Mouse (Mus musculus): Measurements from ENCODE around the gene Lrg1. TPM values are rescaled to one million over a fixed set of nuclear protein-coding genes. Genes with fewer than 3 reads are reported as not detected.

The Lrg1 gene
- polyA plus RNA-seq, 1 experiment from 2014 or later, result not detected

DNA sequence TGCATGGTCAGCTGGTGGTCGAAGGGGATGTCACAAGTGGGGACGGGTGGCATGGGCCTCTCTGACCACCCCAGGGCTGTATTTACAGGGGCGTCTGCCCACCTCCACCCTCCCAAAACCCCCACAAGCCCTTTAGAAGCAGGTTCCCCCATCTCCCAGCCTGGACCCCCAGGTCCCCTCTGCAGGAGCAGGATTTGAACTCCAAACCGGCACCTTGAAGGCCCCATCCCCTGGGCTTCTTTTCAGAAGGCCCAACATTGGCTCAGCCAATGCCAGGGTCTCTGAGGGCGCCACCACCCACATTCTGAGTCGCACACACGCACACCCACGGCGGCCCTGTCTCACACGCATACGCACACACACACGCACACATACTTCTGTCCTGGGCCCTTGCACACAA is 1.4 kb upstream of the Lrg1 start:
- H3K4me2 ChIP-seq, result no peak overlapping the region
- H3K27me3 ChIP-seq (replicated peaks), result peaks cover 87% of the 10 kb centered on the region
- no peak overlapping the region for H3K4me3 ChIP-seq
- peaks cover 28% of the 10 kb centered on the region for H3K4me1 ChIP-seq
- peaks cover 9% of the 10 kb centered on the region for H3K9me3 ChIP-seq
- no peak for ATAC-seq (ENCODE audit: extremely low read depth, insufficient number of reproducible peaks, low FRiP score, low TSS enrichment)
- H3K9ac ChIP-seq, result no peak overlapping the region
- no peak overlapping the region for H3K27ac ChIP-seq (replicated peaks)
- 88% methylated on average over 12 of the region's 12 CpGs for WGBS
- peaks cover 3% of the 10 kb centered on the region; the same call in 1 of the 2 replicates for H3K36me3 ChIP-seq

DNA sequence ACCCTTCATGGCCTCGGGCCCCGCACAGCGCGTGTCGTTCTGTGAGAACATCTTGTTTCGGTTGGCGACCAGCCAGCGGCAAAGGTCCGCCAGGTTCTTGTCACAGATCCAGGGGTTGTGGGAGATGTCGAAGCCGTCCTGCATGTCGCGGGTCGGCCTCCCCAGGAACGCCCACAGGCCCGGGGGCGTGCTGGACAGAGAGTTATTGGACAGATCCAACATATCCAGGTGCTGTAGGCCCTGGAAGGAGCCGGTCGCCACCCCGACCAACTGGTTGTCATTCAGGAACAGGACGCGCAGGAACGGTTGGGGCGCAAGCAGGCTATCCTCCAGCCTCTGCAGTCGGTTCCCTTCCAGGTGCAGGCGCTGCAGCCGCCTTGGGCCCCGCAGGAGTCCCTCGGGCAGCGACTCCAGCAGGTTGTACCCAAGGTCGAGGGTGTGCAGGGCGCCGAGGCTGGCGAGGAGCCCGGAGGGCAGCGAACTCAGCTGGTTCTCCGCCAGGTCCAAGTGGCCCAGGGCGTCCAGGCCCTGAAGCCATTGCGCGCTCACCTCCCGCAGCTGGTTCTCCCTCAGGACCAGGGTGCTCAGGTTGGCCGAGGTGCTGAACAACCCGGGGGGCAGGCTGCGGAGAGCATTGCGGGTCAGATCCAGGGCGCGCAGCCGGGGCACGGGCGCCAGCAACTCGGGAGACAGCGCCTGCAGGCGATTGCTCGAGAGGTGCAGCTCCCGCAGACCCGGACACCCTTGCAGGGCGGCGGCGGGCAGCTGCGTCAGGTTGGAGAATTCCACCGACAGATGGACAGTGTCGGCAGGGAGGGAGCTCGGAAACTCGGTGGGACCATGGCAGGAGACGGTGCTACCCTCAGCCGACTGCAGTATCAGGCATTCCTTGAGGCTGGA is 1.6 kb downstream of the Lrg1 start:
- Histone ChIP-seq H3K4me1 (peaks cover 33% of the 10 kb centered on the region), H3K36me3 (peaks cover 3% of the 10 kb centered on the region; the same call in 1 of the 2 replicates), H3K4me3 (peak overlapping the region; percentile 42), H3K4me2 (peak overlapping the region; percentile 70), H3K27ac (replicated peaks) (no peak overlapping the region), H3K9me3 (peaks cover 9% of the 10 kb centered on the region), H3K9ac (peak overlapping the region; percentile 34), H3K27me3 (replicated peaks) (peaks cover 95% of the 10 kb centered on the region)
- ATAC-seq (ENCODE audit: extremely low read depth, insufficient number of reproducible peaks, low FRiP score, low TSS enrichment), result no peak
- WGBS, result 4% methylated on average over 66 of the region's 66 CpGs

GRCm38 (mm10) chr17:56119431-56119830 is 2.4 kb downstream of the Lrg1 start:
- 35% methylated on average over 12 of the region's 12 CpGs for WGBS
- H3K4me3 ChIP-seq, result peak overlapping the region; percentile 42
- ATAC-seq (ENCODE audit: extremely low read depth, insufficient number of reproducible peaks, low FRiP score, low TSS enrichment), result no peak
- no peak overlapping the region for H3K27ac ChIP-seq (replicated peaks)
- peaks cover 9% of the 10 kb centered on the region for H3K9me3 ChIP-seq
- peaks cover 92% of the 10 kb centered on the region for H3K27me3 ChIP-seq (replicated peaks)
- H3K4me2 ChIP-seq, result peak overlapping the region; percentile 70
- peak overlapping the region; percentile 34 for H3K9ac ChIP-seq
- peaks cover 3% of the 10 kb centered on the region; the same call in 1 of the 2 replicates for H3K36me3 ChIP-seq
- peaks cover 29% of the 10 kb centered on the region for H3K4me1 ChIP-seq

DNA sequence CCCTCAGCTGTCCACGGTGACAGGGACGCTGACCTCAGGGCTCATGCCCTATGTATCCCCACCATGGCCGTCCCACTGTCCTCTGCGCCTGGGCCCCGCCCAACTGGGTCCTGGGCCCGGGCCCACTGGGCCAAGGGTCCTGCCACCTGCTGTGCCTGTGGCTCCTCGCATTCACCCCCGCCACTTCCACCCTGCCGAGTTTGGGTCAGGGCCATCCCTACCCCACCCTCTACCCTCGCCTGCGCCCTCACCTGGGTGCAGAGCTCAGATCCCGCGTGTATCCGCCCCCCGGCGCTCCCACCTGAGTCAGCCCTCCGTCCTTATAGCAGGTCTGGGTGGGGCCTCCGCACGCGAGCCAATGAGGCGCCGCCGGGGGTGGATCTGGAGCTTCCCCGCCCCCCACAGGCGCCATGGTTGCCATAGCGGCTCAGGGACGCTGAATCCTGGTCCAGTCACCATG is 4.5 kb downstream of the Lrg1 start, which contains the start of gene Plin5:
Gene Plin5, minus strand, starts transcription at position 346 of the 460 bp plus-strand sequence.
- H3K9ac ChIP-seq, result no peak within 1 kb of the TSS
- H3K36me3 ChIP-seq, result peaks cover under 1% of the 10 kb centered on the region; the same call in 1 of the 2 replicates
- ATAC-seq (ENCODE audit: extremely low read depth, insufficient number of reproducible peaks, low FRiP score, low TSS enrichment), result no peak
- H3K27ac ChIP-seq (replicated peaks), result no peak within 1 kb of the TSS
- H3K4me3 ChIP-seq, result peak within 1 kb of the TSS; percentile 37
- 2% methylated on average over 26 of the region's 27 CpGs for WGBS
- H3K4me2 ChIP-seq, result peak within 1 kb of the TSS; percentile 67
- peaks cover 2% of the 10 kb centered on the region for H3K9me3 ChIP-seq
- peaks cover 70% of the 10 kb centered on the region for H3K27me3 ChIP-seq (replicated peaks)
- H3K4me1 ChIP-seq, result peaks cover 22% of the 10 kb centered on the region

- no peak for ATAC-seq (ENCODE audit: extremely low read depth, insufficient number of reproducible peaks, low FRiP score, low TSS enrichment)
- WGBS, result 75% methylated on average over 10 of the region's 10 CpGs
- H3K27me3 ChIP-seq (replicated peaks), result peaks cover 59% of the 10 kb centered on the region
Observed at GRCm38 (mm10) chr17:56116193-56116592, 5.6 kb downstream of the Lrg1 start.

DNA sequence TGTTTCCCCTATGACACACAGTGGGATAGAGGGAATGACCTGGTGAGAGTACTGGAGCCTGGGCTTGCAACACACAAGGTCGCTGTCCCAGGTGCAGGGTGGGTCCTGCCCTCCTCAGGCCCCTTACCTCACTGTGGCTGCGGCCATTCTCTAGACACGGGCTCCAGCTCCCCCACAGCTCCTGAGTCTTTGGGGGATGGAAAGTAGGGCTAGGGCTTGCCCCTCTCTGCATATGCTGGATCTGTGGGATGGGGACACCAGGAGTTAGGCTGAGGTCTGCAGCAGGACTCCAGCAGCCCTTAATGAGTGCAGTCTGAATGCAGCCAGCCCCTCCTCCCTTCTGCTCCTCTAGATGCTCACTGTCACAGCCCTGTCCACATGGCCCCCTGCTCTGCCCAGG is 9.1 kb downstream of the Lrg1 start:
- Histone ChIP-seq H3K27me3 (replicated peaks) (peaks cover 26% of the 10 kb centered on the region), H3K27ac (replicated peaks) (no peak overlapping the region), H3K4me3 (no peak overlapping the region), H3K9ac (no peak overlapping the region), H3K4me2 (no peak overlapping the region), H3K4me1 (peaks cover 16% of the 10 kb centered on the region), H3K9me3 (no peaks in the 10 kb centered on the region), H3K36me3 (0 out of 2 replicates have a peak, but pooled peaks cover 3% of the 10 kb centered on the region)
- ATAC-seq (ENCODE audit: extremely low read depth, insufficient number of reproducible peaks, low FRiP score, low TSS enrichment), result no peak
- 66% methylated on average over 3 of the region's 3 CpGs for WGBS

More at GRCm38 (mm10) chr17:56116193-56116592, 5.6 kb downstream of the Lrg1 start:
- no peaks in the 10 kb centered on the region for H3K36me3 ChIP-seq
- no peak overlapping the region for H3K4me3 ChIP-seq
- H3K4me1 ChIP-seq, result peaks cover 22% of the 10 kb centered on the region
- H3K4me2 ChIP-seq, result no peak overlapping the region
- no peaks in the 10 kb centered on the region for H3K9me3 ChIP-seq
- H3K27ac ChIP-seq (replicated peaks), result no peak overlapping the region
- H3K9ac ChIP-seq, result no peak overlapping the region

DNA sequence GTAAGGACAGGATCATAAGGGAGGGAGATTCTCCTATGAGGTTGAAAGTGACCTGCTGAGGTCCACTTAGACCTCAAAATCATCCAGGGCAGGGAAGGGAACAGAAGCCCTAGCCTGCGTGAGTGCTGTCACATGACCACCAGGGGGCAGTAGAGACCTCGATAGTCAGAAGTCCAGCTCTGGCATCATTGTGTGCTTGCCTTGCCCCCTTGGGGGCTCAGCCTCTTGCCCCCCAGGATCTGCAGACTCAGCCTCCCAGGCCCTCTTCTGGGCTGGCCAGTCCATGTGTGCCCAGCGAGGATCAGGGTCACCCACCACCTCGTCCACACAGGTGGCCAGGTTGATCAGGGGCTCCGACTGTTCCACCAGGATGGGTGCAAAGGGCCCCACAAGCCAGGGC is 9.9 kb downstream of the Lrg1 start:
- Histone ChIP-seq H3K4me1 (peaks cover 12% of the 10 kb centered on the region), H3K9me3 (no peaks in the 10 kb centered on the region), H3K4me3 (no peak overlapping the region), H3K9ac (no peak overlapping the region), H3K36me3 (0 out of 2 replicates have a peak, but pooled peaks cover 6% of the 10 kb centered on the region), H3K4me2 (no peak overlapping the region), H3K27me3 (replicated peaks) (peaks cover 20% of the 10 kb centered on the region), H3K27ac (replicated peaks) (no peak overlapping the region)
- 54% methylated on average over 5 of the region's 5 CpGs for WGBS
- ATAC-seq (ENCODE audit: extremely low read depth, insufficient number of reproducible peaks, low FRiP score, low TSS enrichment), result no peak

DNA sequence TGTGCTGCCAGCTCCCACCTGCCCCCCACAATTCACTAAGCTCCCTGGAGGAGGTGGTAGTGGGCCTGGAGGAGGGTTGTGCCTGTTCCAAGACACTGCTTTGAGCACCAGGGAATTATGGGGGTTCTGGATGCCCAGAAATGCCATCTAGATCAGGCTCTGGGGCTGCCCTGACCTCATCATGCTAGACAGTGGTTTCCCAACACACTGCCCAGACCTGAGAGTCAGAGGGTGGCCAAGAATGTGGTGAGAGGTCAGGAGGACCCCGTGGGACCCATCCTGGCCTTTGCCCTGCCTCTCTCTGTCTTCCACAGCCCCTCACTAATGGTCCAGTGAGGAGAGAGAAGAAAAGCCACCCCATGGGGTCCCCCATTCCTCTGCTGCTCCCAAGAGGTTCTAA is 10.8 kb downstream of the Lrg1 start:
- Histone ChIP-seq H3K36me3 (0 out of 2 replicates have a peak, but pooled peaks cover 6% of the 10 kb centered on the region), H3K9ac (no peak overlapping the region)

DNA sequence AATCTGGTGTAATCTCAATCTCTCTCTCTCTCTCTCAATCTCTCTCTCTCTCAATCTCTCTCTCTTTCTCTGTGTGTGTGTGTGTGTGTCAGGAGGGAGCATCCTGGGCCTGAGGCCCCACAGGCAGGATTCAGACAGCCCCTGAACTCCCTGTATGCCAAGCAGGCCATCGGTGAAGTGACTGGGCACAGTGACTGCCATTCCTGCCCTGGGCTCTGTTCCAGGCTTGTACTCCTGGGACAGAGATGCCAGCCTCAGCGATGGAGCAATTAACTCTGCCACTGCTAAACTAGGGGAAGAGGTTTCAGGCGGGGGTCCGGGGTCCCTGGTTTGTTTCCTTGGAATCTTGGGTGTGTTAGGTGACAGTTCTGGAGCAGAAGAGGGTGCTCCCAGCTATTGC is 11.2 kb downstream of the Lrg1 start:
- peaks cover 7% of the 10 kb centered on the region for H3K27me3 ChIP-seq (replicated peaks)
- H3K9me3 ChIP-seq, result no peaks in the 10 kb centered on the region
- H3K4me3 ChIP-seq, result no peak overlapping the region
- no peak overlapping the region for H3K27ac ChIP-seq (replicated peaks)
- no peak overlapping the region for H3K4me2 ChIP-seq
- ATAC-seq (ENCODE audit: extremely low read depth, insufficient number of reproducible peaks, low FRiP score, low TSS enrichment), result no peak
- WGBS, result 69% methylated on average over 4 of the region's 4 CpGs
- H3K4me1 ChIP-seq, result peaks cover 12% of the 10 kb centered on the region
- no peak overlapping the region for H3K9ac ChIP-seq
- H3K36me3 ChIP-seq, result 0 out of 2 replicates have a peak, but pooled peaks cover 6% of the 10 kb centered on the region

More for the DNA sequence above, 10.8 kb downstream of the Lrg1 start:
- Histone ChIP-seq H3K4me1 (peaks cover 12% of the 10 kb centered on the region), H3K4me2 (no peak overlapping the region), H3K27ac (replicated peaks) (no peak overlapping the region), H3K27me3 (replicated peaks) (peaks cover 12% of the 10 kb centered on the region), H3K4me3 (no peak overlapping the region), H3K9me3 (no peaks in the 10 kb centered on the region)
- WGBS, result 36% methylated on average over 1 of the region's 1 CpGs
- ATAC-seq (ENCODE audit: extremely low read depth, insufficient number of reproducible peaks, low FRiP score, low TSS enrichment), result no peak

DNA sequence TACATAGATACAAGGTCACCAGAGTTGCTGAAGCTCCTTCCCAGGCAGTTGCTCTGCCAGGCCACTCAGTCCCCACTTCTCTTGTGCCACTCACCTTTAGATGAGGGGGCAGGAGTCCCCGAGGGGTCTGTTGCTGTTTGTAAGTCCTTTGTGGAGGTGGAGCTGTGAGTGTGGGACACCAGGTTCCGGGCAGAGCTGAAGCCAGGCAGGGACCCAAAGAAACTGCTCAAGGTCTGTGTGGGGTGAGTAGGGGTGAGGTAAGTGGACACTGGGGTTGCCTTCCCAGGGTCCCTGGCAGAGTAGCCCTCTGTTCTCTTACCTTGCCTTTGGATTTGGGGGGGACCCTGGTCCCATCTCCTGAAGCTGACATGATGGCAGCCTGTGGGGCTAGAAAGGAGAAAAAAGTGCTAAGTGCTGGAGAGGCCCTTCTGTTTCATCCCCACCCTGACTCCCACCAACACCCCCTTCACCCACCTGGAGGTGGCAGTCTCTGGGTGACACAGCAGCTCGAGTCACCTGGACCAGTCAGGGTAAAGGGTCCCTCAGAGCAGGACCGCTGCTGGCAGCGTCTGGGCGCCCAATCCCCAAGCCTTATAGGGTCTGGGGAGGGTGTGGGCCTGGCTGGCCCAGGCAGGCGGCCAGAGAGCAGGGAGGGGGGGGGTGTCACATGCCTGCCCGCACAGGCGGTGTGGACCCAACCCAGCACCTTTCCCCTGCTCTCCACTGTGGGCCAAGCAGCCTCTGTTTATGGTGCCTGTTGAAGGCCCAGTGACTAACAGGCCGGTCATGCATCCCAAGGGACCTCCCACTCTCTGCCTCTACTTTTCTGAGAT is 12.4 kb downstream of the Lrg1 start, which contains the start of gene Plin4:
Gene Plin4, minus strand, starts transcription at position 585 of the 833 bp plus-strand sequence.
- Histone ChIP-seq H3K4me1 (peaks cover 12% of the 10 kb centered on the region), H3K9ac (peak within 1 kb of the TSS; percentile 28; the same call in 1 of the 2 replicates), H3K4me2 (no peak within 1 kb of the TSS), H3K36me3 (0 out of 2 replicates have a peak, but pooled peaks cover 6% of the 10 kb centered on the region), H3K27ac (replicated peaks) (no peak within 1 kb of the TSS), H3K27me3 (replicated peaks) (no peaks in the 10 kb centered on the region), H3K9me3 (no peaks in the 10 kb centered on the region), H3K4me3 (no peak within 1 kb of the TSS)
- 53% methylated on average over 10 of the region's 10 CpGs for WGBS
- ATAC-seq (ENCODE audit: extremely low read depth, insufficient number of reproducible peaks, low FRiP score, low TSS enrichment), result no peak
